Mouse (Mus musculus) cerebellum, postnatal 25 days (tissue): ENCODE results near the gene Actg2.

Experiments
- DNase-seq, 2 experiments: peaks; one replicate each; pipeline ENCODE4 v3.0.0; 2021; ENCODE audit warnings: mixed read lengths in 2 of 2

Gene Actg2

DNA sequence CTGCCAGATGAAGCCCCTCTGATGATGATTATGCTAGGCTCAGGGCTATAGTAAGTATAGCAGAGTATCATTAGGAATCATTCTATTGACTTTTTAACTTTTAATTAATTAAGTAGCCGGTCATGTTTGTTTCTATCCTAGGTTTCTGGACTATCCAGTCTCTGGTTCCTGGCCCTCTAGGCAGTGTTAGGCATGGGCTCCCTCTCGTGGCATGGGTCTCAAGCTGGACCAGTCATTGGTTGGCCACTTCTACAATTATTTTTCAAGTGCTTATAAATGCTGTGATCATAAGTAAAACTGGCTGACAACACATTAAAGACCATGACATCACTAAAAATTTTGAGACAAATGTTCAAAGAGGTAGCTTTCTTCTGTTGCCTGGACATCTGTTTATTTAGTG, 25.9 kb downstream of the Actg2 start:
- DNase-seq: peak in 1 of 2 experiments; percentile 70

DNA sequence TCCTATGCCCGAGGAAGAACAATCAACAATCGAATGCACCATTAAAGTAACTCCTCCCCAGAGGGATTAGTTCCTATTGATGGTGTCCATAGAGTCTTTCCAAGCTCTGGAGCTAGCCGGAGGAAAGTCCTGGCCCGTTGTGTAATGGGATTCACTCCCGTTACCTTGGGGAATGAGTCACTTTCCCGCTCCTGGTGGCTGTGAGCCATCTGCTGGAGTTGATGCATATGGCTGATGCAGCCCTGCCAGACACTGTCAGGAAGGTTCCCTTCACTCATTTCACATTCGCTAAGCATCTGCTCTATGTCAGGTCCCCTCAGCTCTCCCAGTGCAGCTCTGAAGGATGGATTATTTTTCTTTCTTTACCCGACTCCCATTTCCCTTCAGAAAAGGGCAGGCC, 26.6 kb downstream of the Actg2 start:
- peak; percentile 87 to 90 for DNase-seq

DNA sequence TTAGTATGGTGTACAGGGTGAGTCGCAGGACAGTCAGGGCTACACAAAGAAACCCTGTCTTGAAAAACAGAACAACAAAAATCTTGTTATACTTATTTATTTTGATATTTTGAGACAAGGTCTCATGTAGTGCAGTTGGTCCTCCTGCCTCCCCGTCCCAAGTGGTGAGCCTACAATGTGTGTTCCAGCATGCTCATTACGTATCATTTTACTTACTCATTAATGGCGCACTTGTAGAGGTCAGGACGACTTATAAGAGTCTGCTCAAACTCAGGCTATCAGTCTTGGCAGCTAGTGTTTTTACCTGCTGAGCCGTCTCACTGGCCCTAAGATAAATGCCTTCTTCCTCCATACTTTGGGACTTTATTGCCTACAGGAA, 28.9 kb downstream of the Actg2 start:
- DNase-seq: no peak

DNA sequence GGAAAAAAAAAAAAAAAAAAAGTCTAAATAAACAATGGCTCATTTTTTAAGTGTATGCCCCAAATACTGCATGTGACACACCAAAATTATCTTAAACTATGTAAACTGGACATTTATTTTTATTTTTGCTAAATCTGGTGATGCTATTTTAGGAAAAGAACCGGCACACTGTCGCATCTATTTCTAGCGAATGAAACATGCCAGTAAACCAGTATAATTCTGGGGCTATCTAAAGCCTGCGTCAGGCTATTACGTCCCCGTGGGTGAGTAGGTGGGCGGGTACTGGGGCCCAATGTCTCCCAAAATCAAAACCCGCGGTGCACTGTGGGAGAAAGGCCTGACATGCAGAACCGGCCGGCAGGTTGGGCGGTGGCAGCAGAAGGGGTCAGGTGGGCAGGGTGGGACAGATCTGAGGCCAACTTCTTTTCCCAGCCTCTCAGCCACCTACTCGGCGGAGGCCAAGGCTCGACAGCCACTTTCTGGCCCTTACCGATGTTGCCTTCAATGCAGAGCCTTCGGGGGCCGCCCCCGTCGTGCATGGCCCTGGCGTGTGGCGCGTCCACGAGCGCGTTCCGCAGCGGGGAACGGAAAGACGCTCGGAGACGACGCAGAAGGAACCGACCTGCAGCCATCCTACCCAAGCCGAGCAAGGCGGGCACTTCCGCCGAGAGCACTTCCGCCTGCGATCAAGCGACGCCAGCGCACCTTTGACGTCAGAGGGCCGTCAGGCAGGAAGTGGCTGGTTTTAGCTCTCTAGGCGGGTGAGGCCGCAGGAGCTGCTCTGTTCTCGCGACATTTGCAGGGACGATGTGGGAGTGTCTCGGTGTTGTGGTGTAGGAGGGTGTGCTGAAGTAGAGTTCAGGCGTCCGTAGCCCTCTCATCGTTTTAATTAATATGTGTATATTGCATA, 29.6 kb downstream of the Actg2 start, which contains the start of gene Dguok:
Dguok (minus strand) TSS at position 712 of the 910 bp plus-strand sequence.
- peak; percentile 98 for DNase-seq

DNA sequence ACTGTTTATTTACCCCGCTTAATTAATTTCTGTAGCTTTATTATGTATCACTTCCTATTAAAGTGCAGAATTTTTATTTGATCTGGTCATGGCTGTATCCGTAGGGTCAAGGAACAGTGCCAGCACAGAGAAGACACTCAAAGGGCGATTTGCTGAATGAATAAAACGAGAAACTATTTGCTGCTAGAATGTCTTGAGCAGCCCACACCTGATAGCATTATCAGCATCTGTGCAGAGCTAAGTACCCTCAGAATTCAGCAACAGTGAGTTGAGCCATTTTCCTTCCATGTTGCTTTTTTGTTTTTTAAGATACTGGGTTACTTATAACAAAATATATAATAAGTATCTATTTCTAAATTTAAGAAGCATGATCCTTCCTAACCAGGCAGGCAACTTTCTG, 30.5 kb downstream of the Actg2 start:
- no peak for DNase-seq

DNA sequence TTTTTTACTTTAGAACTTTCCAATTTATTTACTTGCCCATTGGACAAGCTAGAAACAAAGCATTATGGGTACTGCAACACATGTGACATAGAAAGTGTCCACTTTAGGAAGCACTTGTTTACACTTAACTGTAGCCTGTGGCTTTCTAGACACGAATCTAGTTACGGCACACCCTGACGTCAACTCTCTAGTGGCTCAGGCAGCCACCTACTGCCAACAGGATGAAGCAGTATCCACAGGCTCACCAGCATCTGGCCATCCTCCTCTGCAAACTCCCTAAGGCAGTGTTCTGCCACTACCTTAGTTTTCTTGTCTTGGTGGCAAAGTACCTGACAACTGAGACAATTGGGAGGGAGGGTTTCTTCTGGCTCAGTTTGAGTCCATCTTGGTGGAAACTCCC, 32.7 kb downstream of the Actg2 start:
- DNase-seq: no peak

DNA sequence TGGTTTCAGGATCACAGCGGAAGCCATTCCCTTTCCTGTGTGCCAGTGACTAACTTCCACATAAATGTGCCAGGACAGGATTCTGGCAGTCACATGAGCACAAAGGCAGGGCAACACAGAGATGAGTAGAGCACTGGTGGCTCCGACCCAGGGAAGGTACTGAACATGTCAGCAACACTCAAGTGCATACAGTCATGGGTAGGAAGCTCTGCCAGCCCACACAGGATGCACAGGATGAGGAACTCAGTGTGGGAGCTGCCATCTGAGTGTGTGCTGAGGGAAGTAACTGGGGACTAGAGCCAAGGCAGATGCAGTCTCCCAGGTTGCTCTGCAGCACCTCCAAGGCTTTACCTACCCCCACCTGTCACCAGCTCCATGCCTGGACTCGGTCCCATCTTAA, 33.4 kb downstream of the Actg2 start:
- DNase-seq: peak; percentile 59 to 60

DNA sequence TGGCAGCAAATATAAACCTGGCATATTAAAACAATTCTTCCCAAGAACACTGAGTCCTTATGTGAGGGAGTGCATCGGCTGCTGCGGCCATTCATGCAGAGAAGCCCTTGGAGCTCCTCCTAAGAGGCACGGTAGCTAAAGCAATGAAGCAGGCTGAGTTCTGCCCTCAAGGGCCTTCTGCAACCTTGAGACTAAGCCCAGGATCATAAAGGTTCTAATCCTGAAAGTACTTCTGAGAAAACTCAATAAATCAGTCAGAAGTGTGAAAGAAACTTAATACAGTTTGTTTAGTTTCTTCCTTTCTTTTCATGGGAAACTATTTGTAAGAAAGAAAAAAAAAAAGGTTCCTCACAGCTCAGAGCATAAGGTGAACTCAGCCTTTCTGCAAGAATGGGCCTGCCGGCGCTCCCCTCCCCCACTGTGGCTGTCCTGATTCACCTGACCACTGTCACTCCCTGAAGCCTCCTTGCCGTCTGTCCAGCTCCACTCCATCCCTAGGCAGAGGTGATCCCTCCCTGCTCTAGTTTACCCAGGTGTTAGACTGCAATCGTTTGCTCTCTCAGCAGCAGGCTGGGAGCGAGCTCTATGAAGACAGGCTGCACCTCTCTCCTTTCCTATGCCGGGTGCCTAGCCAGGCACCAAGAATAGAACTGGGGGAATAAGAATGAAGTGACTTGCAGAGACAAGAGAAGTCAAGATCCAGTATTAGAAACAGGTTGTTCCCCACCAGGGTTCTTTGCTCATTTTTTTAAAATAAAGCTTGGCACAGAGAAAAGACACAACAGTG, 34.3 kb downstream of the Actg2 start:
- peak in 1 of 2 experiments; percentile 54 for DNase-seq

DNA sequence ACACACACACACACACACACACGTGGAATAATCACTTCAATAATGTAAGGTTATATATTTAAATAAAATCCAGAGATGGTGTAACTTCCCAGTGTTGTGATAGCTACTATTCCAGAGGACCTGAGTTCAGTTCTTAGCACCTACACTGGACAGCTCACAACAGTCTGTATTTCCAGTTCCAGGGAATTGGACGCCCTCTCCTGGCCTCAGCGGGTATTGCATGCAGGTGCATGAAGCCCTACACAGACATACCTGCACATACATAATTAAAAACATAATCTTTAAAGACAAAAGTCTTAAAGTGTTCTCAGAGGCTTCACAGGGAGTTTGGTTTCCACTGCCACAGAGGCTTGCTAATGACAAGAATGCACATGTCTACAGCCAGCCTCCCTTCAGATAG, 35.6 kb downstream of the Actg2 start:
- no peak for DNase-seq

DNA sequence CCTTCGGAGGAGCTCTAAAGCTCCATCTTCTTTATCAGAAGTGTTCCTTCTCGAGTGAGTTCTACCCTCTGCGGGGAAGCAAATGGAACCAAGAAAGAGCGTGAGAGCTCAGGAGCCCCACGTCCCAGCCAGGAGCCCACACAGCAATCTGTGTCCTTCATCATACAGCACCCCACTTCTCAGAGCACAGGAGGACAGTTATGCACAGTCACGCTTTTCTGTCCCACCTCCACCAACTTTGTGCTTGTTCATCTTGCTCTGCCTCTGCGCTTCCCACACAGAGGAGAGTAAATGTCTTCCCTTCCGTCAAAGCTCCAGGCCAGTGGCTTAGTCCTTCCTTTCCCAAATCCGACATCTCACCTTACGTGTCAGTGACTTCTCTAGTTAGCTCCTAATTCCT, 37.0 kb downstream of the Actg2 start:
- DNase-seq: no peak

DNA sequence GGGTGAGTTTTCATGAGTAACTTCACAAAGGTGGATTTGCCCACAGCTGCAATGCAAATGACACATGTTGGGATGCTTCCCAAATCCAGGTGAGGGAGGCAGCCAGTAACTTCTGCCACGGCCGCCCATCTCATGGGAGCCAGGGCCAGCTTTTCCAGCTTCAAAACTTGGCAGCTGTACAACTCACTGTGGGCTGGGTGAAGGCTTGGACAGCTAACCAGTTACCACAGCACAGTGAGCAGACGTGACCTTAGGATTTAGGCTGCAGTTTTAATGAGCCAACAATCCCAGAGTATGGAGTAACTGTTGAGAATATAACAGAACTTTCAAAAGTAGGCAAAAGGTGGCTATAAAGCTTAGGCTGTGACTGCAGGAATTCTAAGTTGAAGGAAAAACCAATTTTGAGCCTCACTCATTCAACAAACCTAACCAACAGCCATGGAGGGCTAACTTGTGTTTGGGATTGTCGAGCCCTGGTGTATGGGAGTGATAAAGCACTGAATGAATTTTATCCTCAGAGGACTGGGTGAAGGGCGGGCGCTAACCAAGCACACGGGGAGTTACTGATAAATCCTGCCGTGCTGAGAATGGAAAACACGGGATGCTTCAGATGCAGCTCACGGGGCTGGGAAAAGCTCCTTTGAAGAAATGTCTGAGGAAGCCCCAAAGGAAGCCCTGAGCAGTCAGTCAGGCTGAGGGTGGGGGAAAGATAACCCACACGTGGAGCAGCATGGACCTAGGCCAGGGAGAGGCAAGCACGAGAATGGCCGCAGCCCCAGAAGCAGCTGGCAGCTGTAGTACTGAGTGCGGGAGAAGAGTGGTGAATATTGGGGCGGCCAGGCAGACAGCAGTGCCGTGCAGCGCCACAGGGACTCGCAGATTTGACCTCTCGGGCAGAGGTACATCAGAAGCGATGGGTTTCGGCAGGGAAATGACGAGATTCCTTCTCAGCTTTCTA, 39.0 kb downstream of the Actg2 start:
- DNase-seq: peak in 1 of 2 experiments; percentile 43

DNA sequence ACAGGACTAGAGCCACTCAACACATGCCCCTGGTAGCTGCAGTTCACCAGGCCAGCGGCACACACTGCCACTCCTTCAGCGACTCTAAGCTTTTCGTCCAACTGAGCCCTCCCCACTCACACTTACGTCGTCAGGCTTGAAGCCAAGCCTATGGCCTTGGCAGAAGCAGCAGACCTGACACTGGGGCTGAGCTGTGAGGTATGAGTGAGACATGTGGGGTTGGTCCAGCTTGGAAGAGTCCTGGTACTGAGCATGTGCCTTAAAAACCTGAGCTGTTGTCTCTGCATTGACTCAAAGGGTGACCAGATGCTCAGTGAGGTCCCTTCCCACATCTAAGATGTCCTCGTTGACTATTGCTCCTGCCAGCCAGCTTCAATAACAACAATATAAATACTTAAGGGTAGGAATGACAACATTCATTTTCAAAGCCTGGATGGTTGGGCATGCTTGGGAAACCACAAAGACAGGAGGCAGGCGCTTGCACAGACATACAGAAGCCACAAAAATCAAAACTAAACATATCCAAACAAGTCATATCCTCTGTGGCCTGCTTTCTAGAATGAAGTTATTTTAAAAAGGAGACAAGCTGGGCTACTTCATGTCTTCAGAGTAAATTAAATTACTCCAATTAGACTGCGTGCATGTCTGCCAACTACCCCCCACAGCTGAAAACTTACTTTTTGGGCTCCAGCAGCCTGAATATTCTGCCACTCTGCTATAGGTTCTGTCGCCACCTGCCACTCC, 39.9 kb downstream of the Actg2 start:
- DNase-seq: peak; percentile 58 to 75

DNA sequence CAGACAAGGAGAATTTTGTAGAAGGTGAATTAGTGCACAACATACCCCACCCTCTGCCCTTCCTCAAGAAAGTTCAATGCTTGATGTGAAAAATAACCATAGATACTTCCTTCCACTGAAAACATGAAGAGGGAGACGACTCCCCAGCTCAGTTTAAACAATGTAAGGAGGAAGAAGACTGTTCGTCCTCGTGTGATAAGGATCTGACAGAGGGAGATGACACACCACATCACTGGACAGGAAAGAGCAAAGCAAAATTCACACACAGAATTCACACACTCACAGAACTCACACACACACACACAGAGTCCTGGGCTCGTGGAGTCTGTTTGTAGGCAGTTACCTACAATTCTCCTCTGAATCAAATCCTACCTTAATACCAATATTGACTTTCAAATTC, 45.4 kb downstream of the Actg2 start:
- no peak for DNase-seq

DNA sequence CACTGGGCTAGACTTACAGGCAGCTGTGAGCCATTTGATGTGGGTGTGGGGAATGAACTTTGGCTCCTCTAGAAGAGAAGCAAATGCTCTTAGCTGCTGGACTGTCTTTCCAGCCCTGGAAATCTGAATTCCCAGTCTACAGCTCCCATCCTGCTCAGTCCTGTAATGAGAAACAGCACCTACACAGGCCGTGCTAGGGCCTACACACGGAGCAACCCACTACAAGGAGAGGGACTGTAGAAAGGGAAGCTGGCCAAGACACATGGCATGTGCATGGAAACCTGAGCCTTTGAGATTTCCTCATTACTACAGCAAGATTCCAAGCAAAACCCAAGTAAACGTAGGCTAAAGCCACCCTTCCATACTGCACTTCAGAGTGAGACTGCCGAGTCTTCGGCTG, 47.9 kb downstream of the Actg2 start:
- DNase-seq: no peak

DNA sequence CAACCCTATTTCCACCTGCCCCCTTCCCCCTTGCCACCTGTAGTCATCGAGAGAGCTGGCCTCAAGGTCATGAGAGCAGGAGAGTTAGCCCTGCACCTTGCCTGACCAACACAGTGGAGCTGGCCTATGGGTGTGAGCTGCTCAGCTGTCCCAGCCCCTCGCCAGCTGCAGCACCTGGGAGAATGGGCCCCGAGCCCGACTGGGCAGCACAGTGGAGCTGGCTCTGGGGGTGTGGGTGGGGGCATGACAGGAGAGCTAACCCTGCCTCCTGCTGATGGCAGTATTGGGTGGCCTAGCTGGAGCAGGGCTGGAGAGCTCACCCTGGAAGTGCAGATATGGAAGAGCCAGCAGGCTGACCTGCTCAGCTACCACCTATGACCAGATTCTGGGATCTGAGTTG, 48.8 kb downstream of the Actg2 start:
- DNase-seq: no peak

DNA sequence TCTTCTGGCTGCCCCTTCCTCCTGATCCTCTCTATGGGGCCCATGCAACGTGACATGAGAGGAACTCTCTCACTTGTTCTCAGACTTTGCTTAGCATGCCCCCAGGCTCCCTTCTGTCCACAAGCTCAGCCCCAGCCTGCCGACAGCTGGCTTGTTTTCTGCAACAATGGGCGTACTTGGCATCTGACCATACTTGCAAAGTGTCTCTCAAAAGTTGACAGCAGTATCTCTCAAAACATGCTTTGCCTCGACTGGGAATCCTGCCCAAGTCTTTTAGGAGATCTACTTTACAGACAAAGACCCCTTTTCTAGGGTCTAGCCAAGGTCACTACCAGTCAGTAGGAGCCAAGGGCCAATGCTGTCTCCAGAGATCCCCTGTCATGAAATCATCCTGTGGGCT, 50.2 kb downstream of the Actg2 start:
- DNase-seq: no peak

DNA sequence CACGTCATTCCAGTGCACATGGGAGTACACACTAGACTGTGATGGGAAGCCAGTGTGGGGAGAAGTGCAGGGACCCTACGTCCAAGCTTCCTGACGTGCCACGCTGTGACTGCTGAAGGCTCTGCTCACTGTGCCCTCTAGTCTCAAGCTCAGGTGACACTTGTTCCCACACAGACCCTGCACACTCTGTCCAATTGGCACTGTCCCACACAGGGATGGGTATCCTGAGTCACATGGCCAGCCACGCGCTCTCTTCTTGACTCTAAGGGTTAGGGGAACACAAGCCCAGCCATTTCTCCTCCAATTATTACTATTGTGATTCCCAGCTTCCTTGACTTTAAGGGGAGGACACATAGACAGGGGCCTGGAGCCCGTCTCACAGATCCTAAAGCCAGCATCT, 52.3 kb downstream of the Actg2 start:
- no peak for DNase-seq

DNA sequence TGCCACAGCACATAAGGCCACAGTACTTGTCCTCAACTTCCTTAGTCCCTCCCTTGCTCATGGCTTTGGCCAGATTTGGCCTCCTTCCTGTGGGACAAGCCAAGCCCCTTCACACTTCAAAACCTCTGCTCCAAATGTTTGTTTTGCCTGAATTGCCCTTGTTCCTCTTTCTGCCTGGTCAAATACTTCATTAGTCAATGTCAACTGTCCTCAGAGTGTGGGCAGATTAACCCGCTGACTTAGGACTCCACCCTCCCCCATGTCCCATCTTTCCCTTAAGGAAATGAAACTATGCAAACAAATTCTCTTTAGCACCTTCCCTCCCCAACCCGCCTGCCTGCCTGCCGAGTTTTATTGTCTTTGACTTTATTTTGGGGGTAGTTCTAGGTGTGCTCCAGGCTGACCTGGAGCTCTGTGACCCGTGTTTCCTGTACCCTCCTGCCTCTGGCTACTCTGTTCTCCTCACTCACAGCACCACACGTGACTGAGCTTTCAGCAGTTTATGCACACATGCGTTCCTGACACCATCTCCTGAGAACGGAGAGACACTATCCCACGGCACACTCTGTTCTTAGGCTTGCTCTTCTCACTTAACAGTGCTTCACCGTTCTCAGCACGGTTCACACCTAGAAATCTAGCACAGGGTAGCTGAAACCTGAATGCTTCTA, 53.5 kb downstream of the Actg2 start:
- DNase-seq: no peak

DNA sequence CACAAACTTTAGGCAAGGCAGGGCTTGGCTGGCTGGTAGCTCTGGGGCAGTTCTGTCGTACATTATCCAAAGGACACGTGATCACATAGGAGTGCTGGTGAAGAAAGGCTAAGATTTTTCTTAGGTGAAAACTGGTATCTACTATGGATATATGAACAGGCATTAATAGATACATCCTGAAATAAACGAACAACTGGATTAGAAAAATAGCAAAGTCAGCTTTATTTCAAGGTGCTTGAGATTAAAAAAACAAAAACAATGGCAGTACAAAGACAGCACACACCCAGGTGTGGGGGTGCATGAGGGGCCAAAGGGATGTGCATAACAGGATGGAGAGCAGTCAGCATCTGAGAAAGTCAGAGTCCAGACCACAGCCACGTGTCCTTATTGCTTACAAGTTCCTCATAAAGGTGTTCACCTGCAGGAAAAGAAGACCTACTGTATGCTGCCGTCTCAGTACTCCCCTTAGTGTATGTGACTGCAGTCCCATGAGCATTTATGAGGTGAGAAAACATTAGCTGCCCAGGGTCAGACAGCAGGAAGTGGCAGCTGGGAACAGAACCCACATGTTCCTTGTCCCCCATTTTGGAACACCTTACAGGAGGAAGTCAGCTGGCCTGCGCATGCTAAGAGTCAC, 55.9 kb downstream of the Actg2 start:
- no peak for DNase-seq

DNA sequence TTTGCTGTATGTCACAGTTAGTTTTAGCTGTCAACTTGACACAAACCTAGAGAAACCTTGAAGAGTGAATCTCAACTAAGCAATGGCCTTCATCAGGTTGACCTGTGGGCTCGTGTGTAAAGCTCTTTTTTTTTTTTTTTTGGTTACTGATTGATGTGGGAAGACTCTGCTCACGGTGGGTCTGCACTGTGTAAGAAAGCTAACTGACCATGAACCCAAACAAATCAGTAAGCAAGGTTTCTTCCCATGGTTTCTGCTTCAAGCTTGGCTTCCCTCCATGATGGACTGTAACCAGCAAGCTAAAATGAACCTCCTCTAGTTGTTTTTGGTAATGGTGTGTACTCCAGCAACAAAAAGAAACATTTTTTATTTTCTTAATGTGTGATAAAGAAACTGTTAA, 56.9 kb downstream of the Actg2 start:
- DNase-seq: no peak

DNA sequence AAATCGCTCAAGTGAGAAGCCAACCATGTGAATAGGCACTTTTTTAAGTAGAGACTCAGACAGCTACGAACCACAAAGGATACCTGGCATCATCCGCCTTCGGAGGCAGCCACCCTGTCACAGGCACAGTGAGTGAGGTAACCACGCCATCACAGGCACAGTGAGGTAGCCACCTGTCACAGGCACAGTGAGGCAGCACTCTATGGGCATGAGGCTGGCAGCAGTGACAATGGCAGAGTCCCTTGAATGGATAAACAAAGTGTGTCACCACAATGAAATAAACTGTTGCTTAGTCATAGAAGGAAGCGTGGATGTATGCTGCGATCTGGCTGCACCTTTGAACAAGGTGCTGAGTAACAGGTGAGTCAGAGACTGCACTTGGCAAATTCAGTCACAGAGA, 57.4 kb downstream of the Actg2 start:
- DNase-seq: peak in 1 of 2 experiments; percentile 38
